Comparison of ENCODE assay signal across 8 mouse cellular contexts in the genomic region with DNA sequence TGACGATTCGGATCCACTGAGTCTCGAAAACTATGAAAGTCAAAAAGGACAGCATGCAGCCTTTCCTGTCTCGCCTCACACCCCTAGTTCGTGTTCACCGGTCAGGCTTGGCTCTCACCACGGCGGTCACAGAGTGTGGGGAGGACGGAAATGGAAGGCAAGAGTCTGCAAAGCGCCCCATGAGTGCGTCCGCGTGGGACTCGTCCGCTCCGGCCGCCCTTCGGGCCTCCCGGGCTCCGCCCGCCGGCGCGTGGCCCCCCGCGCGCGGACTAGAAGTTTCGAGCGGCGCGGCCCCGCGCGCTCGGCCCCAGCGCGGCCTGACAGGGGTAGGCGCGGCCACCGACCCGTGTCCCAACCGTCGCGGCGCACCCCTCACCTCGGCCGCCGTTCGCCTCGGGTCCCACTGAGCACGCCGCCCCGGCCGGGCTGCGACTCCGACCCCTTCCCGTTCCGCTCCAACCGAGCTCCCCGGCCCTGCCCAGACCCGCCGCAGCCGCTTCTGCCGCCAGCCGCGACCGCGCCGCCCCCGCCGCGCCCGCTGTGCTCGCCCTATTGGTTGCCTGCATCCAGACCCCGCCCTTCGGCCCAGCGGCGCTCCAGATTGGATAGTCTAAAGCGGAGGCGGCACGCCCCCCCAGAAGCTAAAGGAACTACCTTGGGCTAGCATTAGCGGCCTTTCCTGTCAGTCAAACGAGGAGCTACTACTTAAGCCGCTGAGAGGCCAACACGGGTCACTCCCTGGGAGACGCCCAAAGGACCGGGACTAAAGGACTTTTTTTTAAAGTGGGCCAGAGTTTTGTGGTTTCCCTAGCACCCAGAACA. TPM values are rescaled to one million over a fixed set of nuclear protein-coding genes. Genes with fewer than 3 reads are reported as not detected.
DNase-seq lines count a peak whose midpoint lies in the region; ATAC-seq and TF ChIP-seq lines count a peak whose summit lies in the region.

Gene Pacsin2 (minus strand): TSS at position 524 of the 822 bp plus-strand sequence.

- no peaks in the 10 kb centered on the region for H3K9me3 ChIP-seq in E14TG2a.4 (ENCODE audit: low read length)
- no peaks in the 10 kb centered on the region for H3K9me3 ChIP-seq in forebrain, embryonic 13.5 days (replicated peaks)
- H3K9me3 ChIP-seq in liver, postnatal 0 days (ENCODE audit: low read length) = no peaks in the 10 kb centered on the region
- no peaks in the 10 kb centered on the region for H3K9me3 ChIP-seq in neural tube, embryonic 14.5 days (ENCODE audit: control insufficient read depth, low read length)

- no peak within 1 kb of the TSS for H3K27ac ChIP-seq in forebrain, embryonic 13.5 days
- peak within 1 kb of the TSS; percentile 93 for H3K27ac ChIP-seq in liver, postnatal 0 days (ENCODE audit: low read depth)
- H3K27ac ChIP-seq in neural tube, embryonic 14.5 days (ENCODE audit: low read depth, low read length) = no peak within 1 kb of the TSS

- no peak for TF ChIP-seq CTCF in E14TG2a.4 (conservative IDR thresholded peaks at IDR 0.05; ENCODE audit: low read length)
- TF ChIP-seq CTCF in liver, postnatal 0 days (IDR thresholded peaks at IDR 0.05; ENCODE audit: low read depth) = no peak

- peak; percentile 99 for ATAC-seq in forebrain, embryonic 13.5 days
- peak; percentile 99 for ATAC-seq in liver, postnatal 0 days
- peak; percentile 99 for ATAC-seq in neural tube, embryonic 14.5 days (ENCODE audit: low read depth)

- under 1% methylated on average over 85 of the region's 88 CpGs for WGBS in forebrain, embryonic 13.5 days
- under 1% methylated on average over 88 of the region's 88 CpGs for WGBS in large intestine, adult 2 months
- under 1% methylated on average over 68 of the region's 88 CpGs for WGBS in liver, postnatal 0 days (ENCODE audit: insufficient replicate concordance)
- under 1% methylated on average over 76 of the region's 88 CpGs for WGBS in neural tube, embryonic 14.5 days

- H3K4me1 ChIP-seq in E14TG2a.4 (replicated peaks; ENCODE audit: low read depth, low read length) = peaks cover 34% of the 10 kb centered on the region
- H3K4me1 ChIP-seq in forebrain, embryonic 13.5 days = peaks cover 12% of the 10 kb centered on the region
- peaks cover 17% of the 10 kb centered on the region for H3K4me1 ChIP-seq in liver, postnatal 0 days (ENCODE audit: insufficient read depth)
- H3K4me1 ChIP-seq in neural tube, embryonic 14.5 days (ENCODE audit: control insufficient read depth, insufficient read depth, low read length) = peaks cover 4% of the 10 kb centered on the region; the same call in 1 of the 2 replicates

- H3K36me3 ChIP-seq in E14TG2a.4 (ENCODE audit: insufficient read depth, low read length) = peaks cover 14% of the 10 kb centered on the region; the same call in 1 of the 2 replicates
- H3K36me3 ChIP-seq in forebrain, embryonic 13.5 days (ENCODE audit: poor library complexity, severe bottlenecking) = no peaks in the 10 kb centered on the region
- no peaks in the 10 kb centered on the region for H3K36me3 ChIP-seq in liver, postnatal 0 days (replicated peaks; ENCODE audit: insufficient read depth, low read length)
- no peaks in the 10 kb centered on the region for H3K36me3 ChIP-seq in neural tube, embryonic 14.5 days (ENCODE audit: control insufficient read depth, insufficient read depth, low read length)

- peaks cover 3% of the 10 kb centered on the region for H3K27me3 ChIP-seq in E14TG2a.4 (ENCODE audit: insufficient read depth, low read length)
- H3K27me3 ChIP-seq in forebrain, embryonic 13.5 days = no peaks in the 10 kb centered on the region
- no peaks in the 10 kb centered on the region for H3K27me3 ChIP-seq in liver, postnatal 0 days (ENCODE audit: insufficient read depth, low read length)
- H3K27me3 ChIP-seq in neural tube, embryonic 14.5 days (ENCODE audit: control insufficient read depth, insufficient read depth, low read length) = no peaks in the 10 kb centered on the region

- peak within 1 kb of the TSS; percentile 87 for H3K4me3 ChIP-seq in E14TG2a.4 (replicated peaks; ENCODE audit: low read length)
- H3K4me3 ChIP-seq in forebrain, embryonic 13.5 days = peak within 1 kb of the TSS; percentile 69
- peak within 1 kb of the TSS; percentile 86 for H3K4me3 ChIP-seq in liver, postnatal 0 days (ENCODE audit: low read depth, low read length)
- peak within 1 kb of the TSS; percentile 59 for H3K4me3 ChIP-seq in neural tube, embryonic 14.5 days (ENCODE audit: low read depth, low read length)

- H3K4me2 ChIP-seq in forebrain, embryonic 13.5 days = peak within 1 kb of the TSS; percentile 87
- peak within 1 kb of the TSS; percentile 99 for H3K4me2 ChIP-seq in liver, postnatal 0 days (ENCODE audit: low read depth, low read length)
- H3K4me2 ChIP-seq in neural tube, embryonic 14.5 days (ENCODE audit: low read depth, low read length) = peak within 1 kb of the TSS; percentile 83

- TF ChIP-seq EP300 in liver, postnatal 0 days (IDR thresholded peaks at IDR 0.05; ENCODE audit: low read depth) = no peak

- DNase-seq in c-Kit-positive CD71-positive TER-119-positive erythroid progenitor cells, embryonic 14.5 days (ENCODE audit: low spot score) = peak; percentile 98
- peak; percentile 98 to 99 for DNase-seq in heart, postnatal 10 days
- DNase-seq in large intestine, adult 2 months (ENCODE audit: low read depth, low spot score) = peak; percentile 97
- DNase-seq in liver, postnatal 0 days = peak; percentile 99
- peak; percentile 98 for DNase-seq in testis, postnatal 10 days (ENCODE audit: low spot score)

- H3K9ac ChIP-seq in forebrain, embryonic 13.5 days = peak within 1 kb of the TSS; percentile 74
- peak within 1 kb of the TSS; percentile 89 for H3K9ac ChIP-seq in liver, postnatal 0 days (replicated peaks)
- H3K9ac ChIP-seq in neural tube, embryonic 14.5 days (replicated peaks; ENCODE audit: low read depth, low read length) = peak within 1 kb of the TSS; percentile 58

- intact Hi-C loops in heart, postnatal 10 days (cut with DNase I) = loop anchor here (2.0 kb wide), 1 partner anchor 31 kb away; no protein-coding TSS in a partner anchor

RNA-seq across cellular contexts. Expression of gene Pacsin2, which starts in this region (rescaled TPM):
- 26.0 TPM in 2 replicates for polyA plus RNA-seq in forebrain, embryonic 13.5 days (2015; fragmentation: Nextera tagmentation; extraction: Ambion mirVana)
- total RNA-seq in heart, postnatal 10 days (2021) = 100 to 1,000 TPM; 162 to 168 TPM
- 52.6 and 77.7 TPM in 2 replicates for polyA plus RNA-seq in large intestine, adult 2 months (2012; rRNA removed)
- 20.6 and 24.3 TPM in 2 replicates for polyA plus RNA-seq in liver, postnatal 0 days (2015; fragmentation: Nextera tagmentation; extraction: Ambion mirVana)
- 17.4 and 20.7 TPM in 2 replicates for polyA plus RNA-seq in neural tube, embryonic 14.5 days (2014; fragmentation: Nextera tagmentation; extraction: Ambion mirVana)
